Mouse (Mus musculus) regulatory T cell (primary cell): ENCODE results near the gene Gm10392.

Experiments used
- in situ Hi-C: fragments of 300-600 bp; cut with MboI, MseI; formaldehyde crosslinking; loops from one replicate; pipeline ENCODE4 v1.15.1; 2025; ENCODE audit warnings: high pct_unique_total_duplicates

Gm10392 gene

DNA sequence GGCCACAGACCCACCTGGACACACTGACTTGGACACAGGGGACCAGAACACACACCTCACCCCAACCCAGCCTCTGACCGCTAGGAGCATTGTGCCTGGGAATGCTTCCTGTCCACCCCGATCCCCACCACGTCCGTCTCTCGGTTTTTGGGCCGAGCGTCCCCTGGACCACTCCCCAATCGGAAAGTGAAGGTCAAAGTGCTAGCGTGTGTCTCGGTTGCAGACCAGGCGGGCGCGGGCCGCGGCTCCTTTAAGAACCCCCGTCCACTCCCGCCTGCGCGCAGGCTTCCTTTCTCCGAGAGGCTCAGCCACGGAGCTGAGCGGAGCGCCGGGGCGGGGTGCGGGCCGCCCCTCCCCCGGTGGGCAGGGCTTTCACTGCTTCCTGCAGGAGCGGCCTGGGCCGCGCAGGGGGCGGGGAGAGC is 26.1 kb downstream of the Gm10392 start:
- in situ Hi-C loops, result loop anchor here (10.0 kb wide), 1 partner anchor 132 kb away; no protein-coding TSS in a partner anchor

DNA sequence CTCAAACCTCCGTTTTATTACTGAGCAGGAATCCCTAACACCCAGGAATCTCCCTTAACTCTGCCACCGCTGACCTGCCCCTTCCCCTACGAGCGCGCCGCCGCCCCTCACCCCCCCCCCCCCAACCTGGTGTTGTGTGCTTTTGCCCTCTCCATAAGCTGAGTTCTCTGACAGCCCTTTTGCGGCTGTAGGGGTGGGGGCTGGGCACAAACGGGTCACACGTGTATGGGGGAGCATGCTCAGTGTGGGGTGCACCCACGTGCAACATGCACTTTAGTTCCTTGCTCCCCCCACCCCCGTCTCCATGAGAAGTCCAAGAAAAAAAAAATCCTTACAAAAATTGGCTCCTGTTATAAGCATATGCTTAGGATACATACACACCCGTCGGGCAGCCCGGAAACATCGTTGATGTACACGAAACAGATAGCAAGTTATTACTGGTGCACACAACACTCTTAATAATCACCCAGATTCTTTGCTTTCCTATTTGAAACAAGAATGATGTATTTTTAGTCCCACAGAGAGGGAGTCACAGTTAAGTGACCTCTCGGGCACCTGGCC is 26.6 kb downstream of the Gm10392 start:
- in situ Hi-C loops, result loop anchor here (10.0 kb wide), 1 partner anchor 132 kb away; no protein-coding TSS in a partner anchor

DNA sequence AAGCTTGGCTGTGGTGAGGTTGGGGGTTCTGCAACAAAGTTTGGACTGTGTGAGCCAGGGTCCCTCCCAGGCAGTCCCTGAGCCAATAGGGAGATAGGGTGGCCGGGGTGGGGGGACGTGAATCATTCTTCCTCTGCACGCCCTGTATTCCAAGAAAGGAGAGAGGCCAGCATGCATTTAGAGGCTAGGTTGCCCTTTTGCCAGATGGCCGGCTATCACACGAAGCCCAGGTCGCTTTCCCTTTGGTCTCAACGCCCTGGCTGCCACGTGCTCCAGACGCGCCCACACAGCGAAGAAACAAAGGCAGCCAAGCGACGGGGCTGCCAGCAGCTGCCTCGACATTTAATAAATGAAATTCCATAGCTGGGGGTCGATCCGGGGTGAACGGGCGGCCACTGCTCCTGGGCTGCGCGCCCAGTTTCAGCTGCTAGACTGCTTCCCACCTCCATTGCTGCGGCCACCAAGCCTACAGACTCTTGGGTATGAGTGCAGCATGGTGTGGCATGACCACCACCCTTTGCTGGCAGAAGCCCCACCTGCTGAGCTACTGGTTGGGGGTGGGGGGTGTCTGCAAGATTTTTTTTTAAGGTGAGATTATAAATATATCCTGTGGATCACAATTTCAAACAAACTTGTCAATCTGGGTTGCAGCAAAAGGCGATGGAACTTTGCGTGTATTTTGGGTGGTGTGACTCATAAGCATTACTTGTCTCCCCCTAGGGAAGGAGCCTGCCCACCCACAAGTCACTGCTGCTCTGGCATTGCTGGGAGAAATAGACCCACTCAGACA is 27.3 kb downstream of the Gm10392 start:
- in situ Hi-C loops, result loop anchor here (10.0 kb wide), 1 partner anchor 133 kb away; no protein-coding TSS in a partner anchor

DNA sequence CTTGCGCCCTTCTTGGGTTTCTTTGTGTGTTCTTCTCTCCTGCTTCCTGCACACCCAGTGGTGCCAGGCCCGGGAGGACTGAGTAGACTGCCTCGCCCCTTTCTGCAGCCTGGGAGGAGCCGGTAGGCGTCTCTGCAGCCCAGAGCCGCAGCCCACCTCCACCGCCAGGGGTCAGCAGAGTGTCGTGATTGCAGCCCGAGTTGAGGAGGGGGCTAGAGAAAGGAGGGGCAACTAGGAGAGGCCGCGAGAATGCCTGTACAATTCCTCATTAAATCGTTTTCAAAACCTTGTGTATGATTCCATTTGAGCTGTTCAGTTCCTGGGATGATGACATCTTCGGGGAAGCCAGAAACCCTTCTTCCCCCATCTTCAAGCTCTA is 27.9 kb downstream of the Gm10392 start:
- in situ Hi-C loops, result loop anchor here (10.0 kb wide), 1 partner anchor 134 kb away; no protein-coding TSS in a partner anchor

DNA sequence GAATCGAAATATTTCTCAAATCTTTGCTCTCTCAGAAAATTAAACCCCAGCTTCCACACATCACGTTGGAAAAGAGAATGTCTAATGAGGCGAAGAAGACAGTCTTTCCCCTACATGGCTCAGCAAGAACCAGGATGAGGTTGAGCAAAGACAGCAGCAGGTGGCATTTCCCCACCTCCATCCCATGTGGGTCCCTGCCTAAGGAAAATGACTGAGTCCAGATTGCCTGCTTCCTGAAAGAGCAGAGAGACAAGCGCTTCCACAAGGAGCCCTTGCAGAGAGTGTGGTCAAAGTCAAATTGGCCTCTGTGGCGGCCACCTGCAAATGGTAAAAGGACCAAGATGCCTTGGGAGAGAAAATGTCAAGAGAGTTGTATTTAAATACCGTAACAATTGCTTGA is 28.5 kb downstream of the Gm10392 start:
- in situ Hi-C loops, result loop anchor here (10.0 kb wide), 1 partner anchor 134 kb away; no protein-coding TSS in a partner anchor

DNA sequence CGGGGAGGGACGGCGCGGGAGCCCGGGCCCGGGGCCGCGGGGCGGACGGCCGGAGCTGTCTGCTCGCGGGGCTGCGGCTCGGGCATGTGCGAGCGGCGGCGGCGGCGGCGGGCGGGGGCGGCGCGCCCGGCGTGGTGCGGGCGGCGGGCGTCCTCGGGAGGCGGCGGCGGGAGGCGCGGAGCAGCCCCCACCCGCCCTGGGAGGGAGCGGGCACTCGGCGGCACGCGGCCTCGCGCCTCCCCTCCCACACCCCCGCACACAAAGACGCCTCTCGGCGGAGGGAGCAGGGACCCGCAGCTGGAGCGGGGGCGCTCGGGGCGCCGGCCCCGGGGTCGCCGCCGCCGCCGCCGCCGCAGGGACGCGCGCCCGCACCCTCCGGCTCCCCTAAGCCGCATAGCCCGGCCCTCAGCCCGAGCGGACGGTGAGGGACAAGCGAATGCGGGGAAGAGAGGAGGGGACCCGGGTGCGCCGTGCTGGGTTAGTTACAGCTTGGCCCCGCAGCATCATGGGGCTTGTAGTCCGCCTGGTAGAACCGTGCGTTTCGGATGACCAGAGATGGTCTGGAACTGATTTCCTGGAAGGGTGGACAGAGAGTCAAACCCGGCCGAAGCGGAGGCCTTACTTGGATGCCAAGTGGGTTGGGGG is 29.3 kb downstream of the Gm10392 start, which contains the start of gene Ankrd13b:
TSS of gene Ankrd13b (minus strand) at position 88 of the 645 bp plus-strand sequence.
- in situ Hi-C loops, result loop anchor here (10.0 kb wide), 1 partner anchor 135 kb away; no protein-coding TSS in a partner anchor

DNA sequence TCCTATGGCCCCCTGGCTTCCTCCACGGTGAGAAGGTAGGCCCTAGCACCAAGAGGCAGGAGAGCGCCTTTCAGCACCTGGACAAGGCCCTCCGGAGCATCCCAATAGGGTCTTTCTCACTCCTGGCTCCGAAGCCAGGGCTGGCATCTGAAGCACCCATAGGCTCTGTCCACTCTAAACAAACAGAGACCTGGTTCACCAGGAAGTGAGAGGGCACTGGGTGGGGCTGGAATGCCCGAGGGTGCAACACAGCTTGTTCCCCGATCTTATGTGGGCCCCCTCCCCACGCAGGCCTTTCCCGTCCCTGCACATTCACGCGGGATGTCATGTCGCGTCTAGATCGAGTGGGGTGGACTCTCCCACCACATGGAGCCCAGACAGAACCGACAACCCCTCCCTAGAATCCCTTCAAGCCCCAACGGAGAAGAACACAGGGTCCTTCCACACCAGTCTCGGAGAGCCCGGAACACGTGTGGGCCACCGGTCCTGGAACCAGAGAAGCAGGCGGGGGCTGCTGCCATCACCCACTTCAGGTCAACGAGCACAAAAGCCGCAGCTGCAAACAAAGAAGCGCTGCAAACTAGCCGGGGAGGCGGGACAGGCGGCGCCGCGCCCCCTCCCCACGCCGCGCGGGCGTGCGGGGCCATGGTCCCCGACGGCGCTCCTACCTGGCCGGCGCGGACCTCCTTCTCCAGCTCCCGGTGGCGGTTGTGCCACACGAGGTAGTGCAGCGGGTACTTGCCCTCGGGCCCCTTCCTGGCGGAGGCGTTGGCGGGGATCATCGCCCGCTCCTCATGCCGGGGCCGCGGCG is 30.0 kb downstream of the Gm10392 start:
- in situ Hi-C loops, result no loop called here

DNA sequence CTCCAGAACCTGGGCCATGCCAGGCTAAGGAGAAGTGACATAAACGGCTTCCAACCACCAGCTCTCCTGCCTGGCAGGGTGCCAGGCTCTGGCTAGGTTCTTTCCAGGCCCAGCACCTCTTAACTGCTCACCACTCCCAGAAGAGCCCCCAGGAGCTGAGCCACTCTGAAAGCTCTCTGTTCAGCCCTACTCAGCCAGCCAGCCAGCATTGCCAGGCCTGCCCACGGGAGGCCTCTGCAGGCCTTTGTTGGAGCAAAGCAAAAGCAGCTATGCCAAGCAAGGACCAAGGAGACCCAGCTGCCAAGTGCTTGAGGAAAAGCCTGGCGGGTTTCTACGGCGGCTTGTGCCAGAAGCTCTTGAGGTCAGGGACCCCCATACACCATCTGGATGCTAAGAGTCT is 32.2 kb downstream of the Gm10392 start:
- in situ Hi-C loops, result no loop called here

DNA sequence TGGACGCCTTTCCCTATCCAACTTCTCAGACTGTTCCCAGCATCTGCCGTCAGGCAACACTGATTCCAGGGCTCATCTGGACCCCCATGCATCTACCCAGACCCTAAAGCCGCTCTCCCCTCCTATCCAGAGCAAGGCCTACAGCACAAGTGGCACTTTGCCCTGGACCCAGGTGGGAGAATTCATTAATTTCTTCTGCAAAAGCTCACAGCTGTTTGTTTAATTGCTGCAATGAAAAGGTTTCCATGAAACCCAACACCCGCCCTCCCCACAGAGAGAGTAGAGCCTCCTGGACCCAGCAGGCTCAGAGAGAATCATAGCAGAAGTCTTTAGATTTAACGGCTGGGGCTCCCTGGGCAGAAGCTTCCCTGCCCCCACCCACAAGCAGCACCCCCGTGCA is 33.8 kb downstream of the Gm10392 start:
- in situ Hi-C loops, result no loop called here

DNA sequence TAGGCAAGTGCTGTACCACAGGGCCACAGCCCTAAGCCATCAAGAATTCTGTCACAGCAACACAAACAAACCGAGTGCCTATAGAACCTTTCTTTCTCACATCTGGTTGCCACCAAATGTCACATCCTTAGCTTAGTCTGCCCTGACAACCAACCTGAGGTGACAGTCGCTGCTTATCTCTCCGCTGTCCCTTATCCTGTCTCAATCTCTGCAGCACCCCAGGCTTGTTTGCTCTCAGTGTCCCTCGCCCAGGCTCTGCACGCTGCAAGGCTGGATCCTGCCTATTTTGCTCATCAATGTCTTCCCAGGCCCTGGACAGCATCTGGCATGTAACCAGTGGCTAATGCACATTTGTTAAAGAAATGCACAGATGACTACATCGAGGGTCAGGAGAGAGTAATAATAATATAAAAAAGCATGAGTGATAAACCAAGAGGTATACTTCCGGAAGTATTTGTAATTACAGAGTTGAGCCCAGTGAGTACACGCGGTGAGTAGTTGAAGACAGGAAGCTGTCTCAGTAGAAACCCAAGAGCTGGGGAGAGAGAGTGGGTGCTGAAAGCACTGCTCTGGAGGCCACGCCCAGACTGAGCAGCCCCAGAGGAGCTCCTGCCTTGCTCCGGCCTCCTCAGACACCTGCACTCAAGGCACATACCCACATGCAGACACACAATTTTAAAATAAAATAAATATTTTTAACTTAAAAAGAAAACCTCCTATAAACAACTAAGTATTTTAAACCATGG is 35.3 kb downstream of the Gm10392 start:
- in situ Hi-C loops, result no loop called here

DNA sequence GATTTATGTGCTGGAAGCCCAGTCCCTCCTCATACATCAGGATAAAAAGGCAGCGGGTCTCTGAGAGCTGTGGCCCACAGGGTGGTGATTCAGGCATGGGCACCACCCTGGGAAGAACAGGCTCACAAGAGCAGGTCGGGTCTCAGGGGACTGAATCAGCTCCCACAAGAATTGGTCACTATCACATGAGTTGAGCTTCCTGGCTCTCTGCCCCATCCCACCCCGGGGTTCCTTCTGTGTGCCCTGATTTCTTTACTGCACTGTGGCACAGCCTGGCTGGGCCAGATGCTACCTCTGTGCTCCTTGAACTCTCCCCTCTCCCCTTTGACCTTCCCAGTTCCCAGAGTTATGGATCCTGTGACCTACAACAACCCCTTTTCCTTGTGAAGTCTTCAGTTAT is 36.0 kb downstream of the Gm10392 start:
- in situ Hi-C loops, result no loop called here

DNA sequence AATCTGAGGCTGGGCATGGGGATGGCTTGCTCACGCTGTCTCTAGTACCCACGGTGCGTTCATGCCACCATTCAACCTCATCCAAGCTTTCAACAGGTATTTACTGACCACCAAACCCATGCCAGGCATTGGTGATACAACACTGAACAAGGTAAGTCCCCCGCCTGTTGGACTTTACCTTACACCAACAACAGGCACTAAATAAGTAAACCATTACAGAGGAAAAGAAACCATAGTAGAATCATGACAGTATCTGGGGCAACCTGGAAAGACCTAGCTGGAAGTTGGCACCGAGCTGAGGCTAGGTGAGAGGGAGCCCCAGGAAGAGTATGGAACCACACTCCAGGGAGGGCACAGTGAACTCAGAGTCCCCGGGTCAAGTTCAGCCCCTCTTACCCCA is 42.1 kb downstream of the Gm10392 start:
- in situ Hi-C loops, result no loop called here

DNA sequence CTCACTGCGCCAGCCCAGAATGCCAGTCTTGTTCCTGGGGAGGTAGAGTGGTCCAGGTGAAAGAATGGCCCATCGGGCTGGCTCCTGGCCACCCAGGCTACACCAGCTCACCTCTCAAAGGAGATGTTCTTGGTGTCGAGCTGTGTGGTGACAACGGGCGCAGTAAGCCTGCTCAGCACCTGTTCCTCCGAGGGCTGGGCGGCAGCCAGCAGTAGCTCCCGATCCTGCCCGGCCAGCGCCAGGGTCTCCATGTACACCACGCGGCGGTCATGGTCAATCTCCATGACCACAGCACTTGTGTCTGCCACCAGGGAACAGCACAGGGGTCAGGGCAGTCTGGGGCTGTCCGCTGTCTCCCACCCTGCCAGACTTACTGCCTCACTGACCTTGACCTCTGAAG is 42.8 kb downstream of the Gm10392 start:
- in situ Hi-C loops, result no loop called here

DNA sequence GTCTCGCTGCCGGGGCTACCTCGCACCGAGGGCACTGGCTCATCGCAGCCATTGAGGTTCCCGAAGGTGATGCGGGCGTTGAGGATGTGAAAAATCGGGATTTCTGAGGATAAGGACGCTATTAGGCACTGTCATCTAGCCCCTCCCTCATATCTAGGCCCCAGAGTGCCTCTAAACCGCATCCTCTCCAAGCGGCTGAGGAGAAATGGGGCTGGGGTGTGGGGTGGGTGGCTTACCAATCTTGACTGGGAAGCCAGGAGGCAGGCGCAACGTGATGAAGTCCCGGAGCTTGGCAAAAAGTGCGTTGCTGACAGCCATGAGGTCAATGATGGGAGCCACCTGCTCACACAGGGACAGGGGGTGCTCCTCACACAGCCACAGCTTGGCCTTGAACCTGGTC is 46.2 kb downstream of the Gm10392 start:
- in situ Hi-C loops, result loop anchor here (25.0 kb wide), 1 partner anchor 360 kb away; no protein-coding TSS in a partner anchor

DNA sequence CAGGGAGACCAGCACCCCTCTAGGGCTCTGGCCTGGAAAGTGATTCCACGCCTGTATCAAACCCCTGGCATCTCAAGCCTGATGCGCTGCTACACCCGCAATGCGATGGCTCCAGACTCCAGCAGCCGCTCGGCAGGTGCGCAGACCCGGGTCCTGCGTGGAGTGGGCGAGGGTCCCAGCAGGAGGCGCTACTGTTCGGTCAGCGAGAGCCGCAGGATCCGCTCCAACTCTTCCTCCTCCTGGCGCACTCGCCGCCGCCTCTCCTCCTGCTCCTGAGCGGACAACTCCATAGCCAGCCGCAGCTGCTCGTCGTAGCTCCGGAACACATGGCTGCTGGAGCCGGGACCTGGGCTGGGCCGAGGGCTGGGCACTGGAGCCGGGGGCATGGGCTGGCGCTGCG is 47.6 kb downstream of the Gm10392 start:
- in situ Hi-C loops, result loop anchor here (25.0 kb wide), 1 partner anchor 359 kb away; no protein-coding TSS in a partner anchor

DNA sequence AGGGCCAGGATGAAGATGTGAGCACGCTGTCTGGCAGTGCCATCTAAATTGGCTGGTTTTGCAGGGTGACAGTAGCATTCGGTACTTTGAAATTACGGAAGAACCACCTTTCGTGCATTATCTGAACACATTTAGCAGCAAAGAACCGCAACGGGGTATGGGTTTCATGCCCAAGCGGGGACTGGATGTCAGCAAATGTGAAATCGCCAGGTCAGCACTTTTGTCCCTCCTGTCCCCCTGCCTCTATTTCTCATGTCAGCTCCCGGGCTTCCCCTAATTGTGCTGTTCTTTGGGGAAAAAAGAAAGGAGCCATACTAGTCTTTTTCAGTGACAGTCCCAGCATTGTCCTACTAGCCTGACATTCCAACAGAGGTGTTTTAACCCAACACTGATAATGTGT is 50.6 kb downstream of the Gm10392 start:
- in situ Hi-C loops, result loop anchor here (25.0 kb wide), 1 partner anchor 356 kb away; no protein-coding TSS in a partner anchor

DNA sequence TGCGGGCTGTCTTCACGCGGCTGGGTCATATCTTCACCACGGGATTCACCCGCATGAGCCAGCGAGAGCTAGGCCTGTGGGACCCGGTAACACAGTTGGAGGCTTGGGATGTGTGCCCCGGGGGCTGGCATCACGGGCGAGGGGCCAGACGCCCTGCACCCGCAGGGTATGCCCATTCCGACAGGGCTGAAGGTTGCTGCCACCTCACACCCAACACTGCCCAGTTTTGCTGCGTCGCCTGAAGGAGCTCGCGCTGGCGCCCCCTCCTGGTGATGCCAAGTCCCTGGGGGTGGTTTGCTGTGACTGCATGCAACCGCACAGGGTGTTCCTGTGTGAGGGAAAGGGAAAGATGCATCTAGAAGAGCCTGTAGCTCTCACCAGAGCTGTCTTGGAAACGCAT is 51.2 kb downstream of the Gm10392 start:
- in situ Hi-C loops, result loop anchor here (25.0 kb wide), 1 partner anchor 355 kb away; no protein-coding TSS in a partner anchor

DNA sequence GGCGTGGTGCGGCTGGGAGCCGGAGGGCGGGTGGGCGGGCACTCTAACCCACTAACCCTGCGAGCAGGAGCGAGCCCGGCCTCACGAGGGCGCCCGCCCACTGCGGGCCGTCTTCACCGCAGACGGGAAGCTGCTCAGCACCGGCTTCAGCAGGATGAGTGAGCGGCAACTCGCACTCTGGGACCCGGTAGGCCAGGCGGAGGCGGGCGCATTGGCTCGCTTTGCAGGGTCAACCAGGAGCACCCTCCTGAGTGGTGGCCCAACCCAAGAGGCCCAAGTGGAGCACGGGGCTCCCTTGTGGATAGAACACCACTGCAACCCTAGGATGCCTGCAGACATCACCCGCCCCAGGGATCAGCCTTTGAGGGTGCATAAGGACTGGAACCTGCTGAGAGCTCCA is 51.8 kb downstream of the Gm10392 start:
- in situ Hi-C loops, result loop anchor here (25.0 kb wide), 1 partner anchor 355 kb away; no protein-coding TSS in a partner anchor
